In the genomic region with DNA sequence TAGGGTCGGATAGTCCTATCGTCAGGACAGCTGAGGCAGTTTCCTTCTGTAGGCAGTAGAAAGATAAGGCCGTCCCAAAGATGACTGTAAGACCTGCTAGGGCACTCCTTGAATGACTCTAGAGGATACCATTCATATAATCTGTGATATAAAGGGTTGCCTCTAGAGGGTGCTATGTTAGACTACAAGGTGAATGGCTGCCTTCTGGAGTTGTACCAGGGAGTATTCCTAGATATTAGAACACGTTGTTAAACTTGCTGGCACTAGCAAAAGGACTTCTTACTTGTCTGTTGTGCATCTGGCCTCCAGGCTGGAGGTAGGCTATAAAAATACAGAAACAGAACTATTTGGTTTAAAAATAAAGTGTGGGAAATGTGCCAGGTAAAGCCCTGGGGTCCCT, we compare ENCODE assay signal across 15 mouse cellular contexts.
A peak's percentile ranks its signal among the peaks of the same experiment; 100 is the strongest.
DNase-seq lines count a peak whose midpoint lies in the region; ATAC-seq and TF ChIP-seq lines count a peak whose summit lies in the region.
"Had no signal": no experiment of that assay in that cellular context is flagged by ENCODE, and none has a peak within 500 bp of the region (broad histone marks: within the 10 kb centered on the region; RNA-seq: fewer than 3 reads in every experiment).

No protein-coding gene starts in this region.

- TF ChIP-seq POLR2A in cerebellum, adult 2 months (IDR thresholded peaks at IDR 0.05; ENCODE audit: borderline replicate concordance, insufficient read depth, low read length): no peak

- no peak for TF ChIP-seq EP300 in liver, embryonic 14.5 days (IDR thresholded peaks at IDR 0.05; ENCODE audit: low read depth)

- no peaks in the 10 kb centered on the region for H3K27me3 ChIP-seq in forebrain, postnatal 0 days (ENCODE audit: insufficient read depth, low read length)
- H3K27me3 ChIP-seq in forebrain, embryonic 10.5 days (ENCODE audit: poor library complexity, severe bottlenecking): no peaks in the 10 kb centered on the region
- no peaks in the 10 kb centered on the region for H3K27me3 ChIP-seq in liver, embryonic 14.5 days (ENCODE audit: control insufficient read depth, insufficient read depth, low read length)
- H3K27me3 ChIP-seq in cerebellum, adult 2 months (ENCODE audit: control insufficient read depth, insufficient read depth, low read length): no peaks in the 10 kb centered on the region
- H3K27me3 ChIP-seq: heart, embryonic 12.5 days; midbrain, embryonic 13.5 days had no signal

- H3K9me3 ChIP-seq in forebrain, postnatal 0 days (ENCODE audit: low read length): no peaks in the 10 kb centered on the region
- no peaks in the 10 kb centered on the region for H3K9me3 ChIP-seq in forebrain, embryonic 10.5 days
- H3K9me3 ChIP-seq in liver, embryonic 14.5 days (ENCODE audit: control insufficient read depth, low read length): no peaks in the 10 kb centered on the region
- no peaks in the 10 kb centered on the region for H3K9me3 ChIP-seq in ES-E14 (ENCODE audit: control insufficient read depth, insufficient read depth, low read depth, low read length)
- H3K9me3 ChIP-seq: heart, embryonic 12.5 days; hindbrain, embryonic 10.5 days; midbrain, embryonic 13.5 days had no signal

- H3K4me2 ChIP-seq in forebrain, postnatal 0 days (ENCODE audit: low read depth): no peak overlapping the region
- H3K4me2 ChIP-seq in liver, embryonic 14.5 days (ENCODE audit: low read depth): no peak overlapping the region
- H3K4me2 ChIP-seq: heart, embryonic 12.5 days; midbrain, embryonic 13.5 days had no signal

- no peak overlapping the region for H3K27ac ChIP-seq in forebrain, postnatal 0 days (ENCODE audit: low read depth, low read length)
- no peak overlapping the region for H3K27ac ChIP-seq in forebrain, embryonic 10.5 days
- H3K27ac ChIP-seq in liver, embryonic 14.5 days: no peak overlapping the region
- H3K27ac ChIP-seq in ES-E14 (ENCODE audit: insufficient read depth, low read depth, low read length, poor library complexity, severe bottlenecking): peak overlapping the region; percentile 72; the same call in 1 of the 2 replicates
- H3K27ac ChIP-seq in cerebellum, adult 2 months (ENCODE audit: insufficient read depth, low read length): no peak overlapping the region
- H3K27ac ChIP-seq: hindbrain, embryonic 10.5 days; midbrain, embryonic 13.5 days had no signal

- peaks cover 4% of the 10 kb centered on the region; the same call in 1 of the 2 replicates for H3K4me1 ChIP-seq in forebrain, postnatal 0 days (ENCODE audit: insufficient read depth)
- H3K4me1 ChIP-seq in forebrain, embryonic 10.5 days: peaks cover 20% of the 10 kb centered on the region
- H3K4me1 ChIP-seq in liver, embryonic 14.5 days (replicated peaks; ENCODE audit: control insufficient read depth in 2 of 2, insufficient read depth in 2 of 2, low read length in 1 of 2): no peaks in the 10 kb centered on the region
- H3K4me1 ChIP-seq in ES-E14 (ENCODE audit: control insufficient read depth in 2 of 2, insufficient read depth in 2 of 2, low read length in 2 of 2, poor library complexity in 1 of 2): peaks cover 3 to 34% of the 10 kb centered on the region in 2 experiments; a peak in 2 of 4 replicates
- 0 out of 2 replicates have a peak, but pooled peaks cover 2% of the 10 kb centered on the region for H3K4me1 ChIP-seq in cerebellum, adult 2 months (ENCODE audit: control insufficient read depth, insufficient read depth, low read length)
- H3K4me1 ChIP-seq: midbrain, embryonic 13.5 days had no signal

- no peak overlapping the region for H3K9ac ChIP-seq in forebrain, postnatal 0 days
- no peak overlapping the region for H3K9ac ChIP-seq in liver, embryonic 14.5 days (replicated peaks)
- no peak overlapping the region for H3K9ac ChIP-seq in ES-E14 (ENCODE audit: insufficient read depth, low read depth, low read length, poor library complexity, severe bottlenecking)
- H3K9ac ChIP-seq: heart, embryonic 12.5 days; midbrain, embryonic 13.5 days had no signal

- H3K36me3 ChIP-seq in forebrain, postnatal 0 days (ENCODE audit: insufficient read depth): no peaks in the 10 kb centered on the region
- no peaks in the 10 kb centered on the region for H3K36me3 ChIP-seq in forebrain, embryonic 10.5 days (replicated peaks)
- no peaks in the 10 kb centered on the region for H3K36me3 ChIP-seq in liver, embryonic 14.5 days (replicated peaks; ENCODE audit: control insufficient read depth, insufficient read depth, low read depth)
- H3K36me3 ChIP-seq in ES-E14 (ENCODE audit: control insufficient read depth, insufficient read depth, low read length, poor library complexity, severe bottlenecking): no peaks in the 10 kb centered on the region
- H3K36me3 ChIP-seq: heart, embryonic 12.5 days; hindbrain, embryonic 10.5 days; midbrain, embryonic 13.5 days had no signal

- WGBS in forebrain, postnatal 0 days: 64% methylated on average over 4 of the region's 4 CpGs
- 67% methylated on average over 4 of the region's 4 CpGs for WGBS in forebrain, embryonic 10.5 days
- 19% methylated on average over 4 of the region's 4 CpGs for WGBS in liver, embryonic 14.5 days (ENCODE audit: insufficient replicate concordance)
- WGBS in cerebellum, adult 2 months: 67% methylated on average over 4 of the region's 4 CpGs

- TF ChIP-seq CTCF in forebrain, postnatal 0 days (IDR thresholded peaks at IDR 0.05; ENCODE audit: low read depth): 0 out of 2 replicates have a peak, but pooled peaks have one; percentile 23
- TF ChIP-seq CTCF in liver, embryonic 14.5 days (IDR thresholded peaks at IDR 0.05; ENCODE audit: low read depth): peak; percentile 27; the same call in 1 of the 2 replicates
- no peak for TF ChIP-seq CTCF in cerebellum, adult 2 months (IDR thresholded peaks at IDR 0.05; ENCODE audit: borderline replicate concordance, insufficient read depth, low read depth, low read length)

- no peak for ATAC-seq in forebrain, postnatal 0 days
- no peak for ATAC-seq in liver, embryonic 14.5 days (ENCODE audit: insufficient read depth)
- ATAC-seq in megakaryocyte progenitor cell, adult 5-6 weeks (replicated peaks; ENCODE audit: poor library complexity): peak; percentile 57; the same call in 1 of the 2 replicates
- ATAC-seq: midbrain, embryonic 13.5 days had no signal

- in situ Hi-C loops in ES-E14 (cut with MboI; ENCODE audit: low sequenced_read_pairs in 2 of 2, unreplicated experiment in 2 of 2): no loop called here

- no peak overlapping the region for H3K4me3 ChIP-seq in forebrain, postnatal 0 days (ENCODE audit: low read depth, low read length)
- H3K4me3 ChIP-seq in forebrain, embryonic 10.5 days: no peak overlapping the region
- H3K4me3 ChIP-seq in liver, embryonic 14.5 days (ENCODE audit: insufficient read depth in 1 of 2, low read depth in 2 of 2, low read length in 2 of 2): no peak overlapping the region
- no peak overlapping the region for H3K4me3 ChIP-seq in ES-E14 (ENCODE audit: insufficient read depth in 1 of 2, low read depth in 1 of 2, low read length in 2 of 2, poor library complexity in 1 of 2, severe bottlenecking in 1 of 2)
- no peak overlapping the region for H3K4me3 ChIP-seq in cerebellum, adult 2 months (replicated peaks; ENCODE audit: insufficient read depth, low read depth, low read length)
- H3K4me3 ChIP-seq: heart, embryonic 12.5 days; hindbrain, embryonic 10.5 days; midbrain, embryonic 13.5 days had no signal

- no peak for DNase-seq in forebrain, postnatal 0 days
- no peak for DNase-seq in forebrain, embryonic 10.5 days (ENCODE audit: extremely low spot score, low spot score)
- DNase-seq in liver, embryonic 14.5 days (ENCODE audit: low read depth in 3 of 3, low spot score in 3 of 3): no peak
- DNase-seq in liver (no peak), ES-E14 (ENCODE audit: low read depth, low spot score) (no peak)
- DNase-seq in thymus, postnatal 36 days: no peak
- no peak for DNase-seq in cerebellum, adult 2 months
- DNase-seq: adrenal gland, postnatal 10 days; cerebellum, postnatal 36 days; kidney, adult 2 months; spleen, adult 18-20 months had no signal

TF ChIP-seq in ES-E14, 5 proteins besides CTCF, POLR2A, EP300 and RAD21:
- TF ChIP-seq CHD2 (IDR thresholded peaks at IDR 0.05; ENCODE audit: low read depth, low read length) (no peak), ZC3H11A (IDR thresholded peaks at IDR 0.05; ENCODE audit: borderline replicate concordance, low read depth, low read length) (no peak), MAFK (IDR thresholded peaks at IDR 0.05; ENCODE audit: insufficient read depth, low read depth, low read length) (no peak), ZNF384 (IDR thresholded peaks at IDR 0.05; ENCODE audit: low read depth, low read length) (no peak), HCFC1 (IDR thresholded peaks at IDR 0.05; ENCODE audit: borderline replicate concordance, insufficient read depth, low read length) (no peak)
